Mouse (Mus musculus) MEL (cell line): ENCODE results near the gene Olfr648. TPM values are rescaled to one million over a fixed set of nuclear protein-coding genes. Genes with fewer than 3 reads are reported as not detected.

ENCODE experiments used
- DNase-seq: peaks from one replicate; pipeline ENCODE4 v3.0.0; 2011; ENCODE audit warnings: low read depth, low spot score
- H3K27ac ChIP-seq: 2 replicates; pipeline ENCODE4 v1.5.1; 2012; ENCODE audit warnings: low read depth, mild to moderate bottlenecking, control low read depth, low read length, moderate library complexity; ENCODE audit not compliant: control insufficient read depth
- H3K27me3 ChIP-seq, 2 experiments: fragments of 150-350 bp in 1 of 2; sonication (generic) in 1 of 2; 2 replicates each; pipeline ENCODE4 v1.6.1; 2012; ENCODE audit warnings: low read length in 2 of 2, mild to moderate bottlenecking in 2 of 2, improper control_type of control experiment in 1 of 2, moderate library complexity in 1 of 2; ENCODE audit not compliant: insufficient read depth in 2 of 2, control insufficient read depth in 1 of 2
- H3K36me3 ChIP-seq, 2 experiments: 2 replicates each; pipeline ENCODE4 v1.6.1; 2012 to 2014; ENCODE audit warnings: low read length in 2 of 2, improper control_type of control experiment in 1 of 2, inconsistent platforms in 1 of 2, mild to moderate bottlenecking in 1 of 2; ENCODE audit not compliant: insufficient read depth in 2 of 2, control insufficient read depth in 1 of 2
- H3K4me1 ChIP-seq, 2 experiments: fragments of 150-350 bp in 1 of 2; sonication (generic) in 1 of 2; 2 replicates each; pipeline ENCODE4 v1.6.1; 2012; ENCODE audit warnings: low read length in 2 of 2, improper control_type of control experiment in 1 of 2, mild to moderate bottlenecking in 1 of 2; ENCODE audit not compliant: insufficient read depth in 2 of 2, control insufficient read depth in 1 of 2
- H3K4me3 ChIP-seq, 2 experiments: fragments of 150-350 bp in 1 of 2; sonication (generic) in 1 of 2; 2 replicates each; pipeline ENCODE4 v1.5.1; 2012; ENCODE audit warnings: low read depth in 2 of 2, low read length in 2 of 2, mild to moderate bottlenecking in 2 of 2, moderate library complexity in 2 of 2, control low read depth in 1 of 2, improper control_type of control experiment in 1 of 2; ENCODE audit not compliant: control insufficient read depth in 1 of 2, insufficient read depth in 1 of 2
- H3K79me2 ChIP-seq: 2 replicates; pipeline ENCODE4 v1.6.1; 2012; ENCODE audit warnings: mild to moderate bottlenecking, low read length, moderate library complexity; ENCODE audit not compliant: control insufficient read depth, poor library complexity, insufficient read depth
- H3K9ac ChIP-seq: 2 replicates; pipeline ENCODE4 v1.6.1; 2012; ENCODE audit warnings: low read depth, mild to moderate bottlenecking, control low read depth, low read length, moderate library complexity; ENCODE audit not compliant: control insufficient read depth, poor library complexity, severe bottlenecking
- H3K9me3 ChIP-seq: fragments of 150-350 bp; sonication (generic); replicated peaks from 2 replicates; pipeline ENCODE4 v1.6.1; 2012; ENCODE audit warnings: mild to moderate bottlenecking, low read length, improper control_type of control experiment, moderate library complexity; ENCODE audit not compliant: insufficient read depth
- CHD1 ChIP-seq: IDR thresholded peaks from 2 replicates; pipeline ENCODE4 v1.6.1; 2012; ENCODE audit warnings: low read depth, mild to moderate bottlenecking, inconsistent platforms, low read length, improper control_type of control experiment
- CHD2 ChIP-seq: IDR thresholded peaks from 2 replicates; pipeline ENCODE4 v1.6.1; 2011; ENCODE audit warnings: low read length, improper control_type of control experiment
- CTCF ChIP-seq, 3 experiments: IDR thresholded peaks in 2 of 3; conservative IDR thresholded peaks in 1 of 3; 2 replicates each; pipeline ENCODE4 v1.5.1; 2011 to 2012; ENCODE audit warnings: low read length in 3 of 3, low read depth in 2 of 3, mild to moderate bottlenecking in 2 of 3, improper control_type of control experiment in 1 of 3, inconsistent platforms in 1 of 3, mixed read lengths in 1 of 3, moderate library complexity in 1 of 3; ENCODE audit not compliant: control insufficient read depth in 1 of 3, insufficient read depth in 1 of 3, poor library complexity in 1 of 3, severe bottlenecking in 1 of 3
- E2F4 ChIP-seq: IDR thresholded peaks from 2 replicates; pipeline ENCODE4 v1.6.1; 2011; ENCODE audit warnings: low read depth, low read length, improper control_type of control experiment, borderline replicate concordance
- ELF1 ChIP-seq: IDR thresholded peaks from 2 replicates; pipeline ENCODE4 v1.6.1; 2014; ENCODE audit warnings: low read depth, mild to moderate bottlenecking, inconsistent platforms, low read length, improper control_type of control experiment, moderate library complexity
- EP300 ChIP-seq, 2 experiments: IDR thresholded peaks; 2 replicates each; pipeline ENCODE4 v1.6.1; 2011; ENCODE audit warnings: improper control_type of control experiment in 2 of 2, low read length in 2 of 2, low read depth in 1 of 2, mild to moderate bottlenecking in 1 of 2
- GATA1 ChIP-seq: IDR thresholded peaks from 2 replicates; pipeline ENCODE4 v1.6.1; 2011; ENCODE audit warnings: low read depth, low read length, improper control_type of control experiment
- HCFC1 ChIP-seq: IDR thresholded peaks from 2 replicates; pipeline ENCODE4 v1.6.1; 2012; ENCODE audit warnings: low read depth, mild to moderate bottlenecking, inconsistent platforms, low read length, improper control_type of control experiment, moderate library complexity
- JUND ChIP-seq: IDR thresholded peaks from 2 replicates; pipeline ENCODE4 v1.6.1; 2011; ENCODE audit warnings: low read depth, mild to moderate bottlenecking, improper control_type of control experiment, low read length
- KAT2A ChIP-seq: conservative IDR thresholded peaks from 2 replicates; pipeline ENCODE4 v1.6.1; 2012; ENCODE audit warnings: low read depth, low read length, improper control_type of control experiment, inconsistent platforms
- MAX ChIP-seq: IDR thresholded peaks from 2 replicates; pipeline ENCODE4 v1.6.1; 2011; ENCODE audit warnings: low read length, improper control_type of control experiment
- MYB ChIP-seq: IDR thresholded peaks from 2 replicates; pipeline ENCODE4 v1.6.1; 2011; ENCODE audit warnings: mild to moderate bottlenecking, low read depth, low read length, improper control_type of control experiment
- NRF1 ChIP-seq: IDR thresholded peaks from 2 replicates; pipeline ENCODE4 v1.6.1; 2014; ENCODE audit warnings: low read depth, mild to moderate bottlenecking, inconsistent platforms, low read length, improper control_type of control experiment, moderate library complexity; ENCODE audit not compliant: poor library complexity, insufficient read depth, severe bottlenecking
- POLR2A ChIP-seq, 2 experiments: IDR thresholded peaks; 2 replicates each; pipeline ENCODE4 v1.6.1; 2011 to 2012; ENCODE audit warnings: low read length in 2 of 2, mild to moderate bottlenecking in 2 of 2, control low read depth in 1 of 2, improper control_type of control experiment in 1 of 2, low read depth in 1 of 2, moderate library complexity in 1 of 2; ENCODE audit not compliant: control insufficient read depth in 1 of 2, insufficient read depth in 1 of 2, poor library complexity in 1 of 2
- RAD21 ChIP-seq: IDR thresholded peaks from 2 replicates; pipeline ENCODE4 v1.6.1; 2011; ENCODE audit warnings: mild to moderate bottlenecking, low read depth, low read length, improper control_type of control experiment
- SIN3A ChIP-seq: IDR thresholded peaks from 2 replicates; pipeline ENCODE4 v1.6.1; 2012; ENCODE audit warnings: low read length, improper control_type of control experiment, inconsistent platforms
- TBP ChIP-seq: IDR thresholded peaks from 2 replicates; pipeline ENCODE4 v1.8.0; 2011; ENCODE audit warnings: low read depth, low read length, improper control_type of control experiment
- UBTF ChIP-seq: IDR thresholded peaks from 2 replicates; pipeline ENCODE4 v1.6.1; 2012; ENCODE audit warnings: low read depth, mild to moderate bottlenecking, inconsistent platforms, low read length, improper control_type of control experiment, moderate library complexity, borderline replicate concordance; ENCODE audit not compliant: insufficient read depth
- USF2 ChIP-seq, 2 experiments: IDR thresholded peaks; 2 replicates each; pipeline ENCODE4 v1.6.1; 2011 to 2012; ENCODE audit warnings: improper control_type of control experiment in 2 of 2, low read length in 2 of 2, borderline replicate concordance in 1 of 2, inconsistent platforms in 1 of 2, low read depth in 1 of 2, mild to moderate bottlenecking in 1 of 2; ENCODE audit not compliant: insufficient read depth in 1 of 2
- ZMIZ1 ChIP-seq: IDR thresholded peaks from 2 replicates; pipeline ENCODE4 v1.6.1; 2012; ENCODE audit warnings: low read depth, mild to moderate bottlenecking, inconsistent platforms, low read length, improper control_type of control experiment, moderate library complexity
- polyA plus RNA-seq, 2 experiments: library from polyadenylated mRNA; stranded (reverse) in 1 of 2; unstranded in 1 of 2; fragments of >175 nt in 1 of 2; fragments of >200 nt in 1 of 2; gene quantifications; 2 replicates each; pipeline versions ENCODE4 v1.2.1 to v1.2.4; 2012; ENCODE audit warnings: low replicate concordance in 2 of 2, low read depth in 1 of 2; ENCODE audit not compliant: insufficient read length in 2 of 2, insufficient read depth in 1 of 2, missing spikeins in 1 of 2
- total RNA-seq: library from RNA; depleted of rRNA; stranded (reverse); fragments of 300-350 nt; gene quantifications from 2 replicates; pipeline ENCODE4 v1.2.3, GENCODE M21; 2012

The Olfr648 gene
- total and polyA plus RNA-seq, 3 experiments, result not detected

DNA sequence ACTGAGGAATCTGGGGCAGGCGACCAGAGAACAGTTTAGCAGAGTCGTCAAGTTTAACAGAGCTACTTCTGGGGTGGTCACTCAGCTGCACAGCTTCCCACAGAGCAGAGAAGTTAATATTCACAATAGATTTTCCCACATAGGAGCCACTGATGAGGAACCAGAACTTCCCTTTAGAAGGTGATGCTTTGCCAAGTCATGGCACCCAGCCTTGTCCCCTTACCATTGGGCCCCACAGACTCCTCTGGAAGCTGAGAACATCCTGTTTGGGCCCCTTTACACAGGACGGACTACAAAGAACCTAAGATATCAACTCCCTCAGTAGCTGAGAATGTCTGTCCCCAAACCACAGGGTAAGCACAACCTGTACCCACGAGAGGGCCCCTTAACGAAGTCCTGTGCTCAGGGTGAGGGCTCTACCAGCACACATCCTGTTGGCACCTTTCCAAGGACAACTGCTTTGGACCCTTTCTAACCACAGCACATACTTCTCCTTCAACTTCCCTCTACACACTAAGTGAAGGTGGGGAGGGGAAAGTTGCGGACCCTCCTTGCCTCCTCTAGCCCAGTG is 13.5 kb downstream of the Olfr648 start:
- peak; percentile 58 for DNase-seq
- Histone ChIP-seq H3K27ac (no peak overlapping the region), H3K36me3 (no peaks in the 10 kb centered on the region), H3K79me2 (no peaks in the 10 kb centered on the region), H3K27me3 (no peaks in the 10 kb centered on the region; a peak in 1 of 4 replicates)
- TF ChIP-seq USF2 (IDR thresholded peaks at IDR 0.05; ENCODE audit: borderline replicate concordance in 1 of 2, insufficient read depth in 1 of 2, low read depth in 1 of 2, low read length in 2 of 2) (no peak), NRF1 (no peak), RAD21 (no peak), MYB (no peak), GATA1 (no peak), E2F4 (no peak), EP300 (IDR thresholded peaks at IDR 0.05; ENCODE audit: low read depth in 1 of 2, low read length in 2 of 2) (peak in 1 of 2 experiments; percentile 45; a peak in 2 of 4 replicates), CHD1 (no peak)
- TF ChIP-seq, all 39 proteins: peak for 1
- no peak overlapping the region for H3K4me3 ChIP-seq
- peaks cover 0 to 6% of the 10 kb centered on the region in 2 experiments; a peak in 1 of 4 replicates for H3K4me1 ChIP-seq
- no peaks in the 10 kb centered on the region for H3K9me3 ChIP-seq
- no peak overlapping the region for H3K9ac ChIP-seq

DNA sequence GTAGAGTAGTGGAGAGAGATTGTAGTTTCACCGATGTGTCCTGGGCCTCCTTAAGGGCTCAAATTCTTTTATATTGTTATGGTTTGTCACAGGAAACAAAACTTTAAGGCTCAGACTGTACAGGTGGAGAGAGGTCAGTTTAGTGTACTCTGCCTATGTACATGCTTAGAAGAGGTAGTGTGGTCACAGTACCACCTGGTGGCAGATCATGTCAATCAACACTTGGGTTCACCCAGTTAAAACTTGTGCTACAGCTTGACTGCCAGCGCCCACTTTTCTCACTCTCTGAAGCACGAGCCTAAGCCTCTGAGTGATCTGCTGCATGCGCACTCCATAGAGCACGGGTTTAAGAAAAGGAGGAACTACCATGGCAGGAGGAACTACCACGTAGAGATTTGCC is 16.1 kb downstream of the Olfr648 start:
- peak; percentile 14 for TF ChIP-seq RAD21
- no peak for TF ChIP-seq ZMIZ1
- peak in 1 of 3 experiments; percentile 3; a peak in 2 of 6 replicates for TF ChIP-seq CTCF (IDR thresholded peaks at IDR 0.05 in 2 of 3, conservative IDR thresholded peaks at IDR 0.05 in 1 of 3; ENCODE audit: control insufficient read depth in 1 of 3, insufficient read depth in 1 of 3, low read depth in 2 of 3, low read length in 3 of 3, poor library complexity in 1 of 3, severe bottlenecking in 1 of 3)
- H3K27ac ChIP-seq, result no peak overlapping the region
- no peaks in the 10 kb centered on the region for H3K27me3 ChIP-seq
- H3K4me3 ChIP-seq, result no peak overlapping the region
- peaks cover 0 to 6% of the 10 kb centered on the region in 2 experiments; a peak in 1 of 4 replicates for H3K4me1 ChIP-seq
- H3K79me2 ChIP-seq, result no peaks in the 10 kb centered on the region
- H3K9me3 ChIP-seq, result no peaks in the 10 kb centered on the region
- DNase-seq, result peak; percentile 3
- no peaks in the 10 kb centered on the region for H3K36me3 ChIP-seq
- H3K9ac ChIP-seq, result no peak overlapping the region

DNA sequence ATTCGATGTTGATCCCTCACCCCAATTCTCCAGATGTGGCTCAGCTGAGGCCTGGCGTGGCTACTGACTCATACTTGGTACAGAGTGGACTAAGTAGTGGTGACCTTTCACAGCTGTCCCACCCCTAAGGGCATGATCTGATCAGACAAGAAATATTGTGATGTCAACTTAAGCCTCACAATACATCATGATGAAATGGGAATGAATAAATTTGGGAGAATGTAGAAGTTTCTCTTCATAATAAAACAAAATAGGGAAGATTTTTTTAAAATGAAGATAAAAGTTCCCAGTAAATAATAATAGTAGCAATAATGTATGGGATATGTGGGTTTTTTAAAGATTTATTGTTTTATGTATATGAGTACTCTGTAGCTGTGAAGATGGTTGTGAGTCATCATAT is 32.7 kb downstream of the Olfr648 start, which contains the start of gene Ubqlnl:
Gene Ubqlnl (minus strand): TSS at position 101 of the 400 bp plus-strand sequence.
- Histone ChIP-seq H3K27me3 (no peaks in the 10 kb centered on the region), H3K4me1 (no peaks in the 10 kb centered on the region), H3K9me3 (no peaks in the 10 kb centered on the region), H3K4me3 (no peak within 1 kb of the TSS), H3K36me3 (no peaks in the 10 kb centered on the region), H3K79me2 (no peaks in the 10 kb centered on the region), H3K9ac (no peak within 1 kb of the TSS), H3K27ac (no peak within 1 kb of the TSS)
- TF ChIP-seq CTCF (IDR thresholded peaks at IDR 0.05 in 2 of 3, conservative IDR thresholded peaks at IDR 0.05 in 1 of 3; ENCODE audit: control insufficient read depth in 1 of 3, insufficient read depth in 1 of 3, low read depth in 2 of 3, low read length in 3 of 3, poor library complexity in 1 of 3, severe bottlenecking in 1 of 3) (no peak), ZMIZ1 (no peak), JUND (no peak), SIN3A (no peak), TBP (no peak), CHD2 (no peak), POLR2A (IDR thresholded peaks at IDR 0.05; ENCODE audit: control insufficient read depth in 1 of 2, insufficient read depth in 1 of 2, low read depth in 1 of 2, low read length in 2 of 2, poor library complexity in 1 of 2) (no peak), EP300 (IDR thresholded peaks at IDR 0.05; ENCODE audit: low read depth in 1 of 2, low read length in 2 of 2) (no peak), MAX (no peak), ELF1 (no peak), KAT2A (no peak), HCFC1 (no peak), UBTF (no peak)
- no peak for DNase-seq
